Mouse (Mus musculus): Measurements from ENCODE around the gene Chd9. TPM values are rescaled to one million over a fixed set of nuclear protein-coding genes. Genes with fewer than 3 reads are reported as not detected.

Gene Chd9
- polyA plus RNA-seq, 1 experiment: 1.4 TPM

DNA sequence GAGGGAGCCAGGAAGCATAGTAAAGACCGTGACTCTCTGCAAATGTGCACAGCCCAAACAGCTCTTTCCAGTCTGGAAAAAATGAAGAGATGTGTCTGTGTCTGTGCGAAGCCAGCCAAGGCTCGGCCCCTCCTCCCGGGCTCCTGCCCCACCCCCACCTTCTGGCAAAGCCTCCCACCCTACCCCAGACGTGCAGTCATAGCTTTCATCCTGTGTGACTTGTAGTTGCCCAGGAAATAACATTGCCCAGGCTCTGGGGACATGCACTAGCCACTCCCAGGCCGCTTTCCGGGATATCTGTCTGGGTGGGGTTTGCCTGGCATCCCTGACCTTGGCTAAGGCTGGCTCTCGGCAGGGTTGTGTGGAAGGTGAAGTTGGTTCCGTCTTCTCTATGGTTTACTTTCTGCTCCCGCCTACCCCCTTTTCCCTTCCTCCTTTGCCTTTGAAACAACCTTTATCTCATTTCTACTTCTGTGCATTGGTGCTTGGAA lies 26.6 kb downstream of the Chd9 start:
- no peak for TF ChIP-seq GATA1 (IDR thresholded peaks at IDR 0.05; ENCODE audit: low read length)

DNA sequence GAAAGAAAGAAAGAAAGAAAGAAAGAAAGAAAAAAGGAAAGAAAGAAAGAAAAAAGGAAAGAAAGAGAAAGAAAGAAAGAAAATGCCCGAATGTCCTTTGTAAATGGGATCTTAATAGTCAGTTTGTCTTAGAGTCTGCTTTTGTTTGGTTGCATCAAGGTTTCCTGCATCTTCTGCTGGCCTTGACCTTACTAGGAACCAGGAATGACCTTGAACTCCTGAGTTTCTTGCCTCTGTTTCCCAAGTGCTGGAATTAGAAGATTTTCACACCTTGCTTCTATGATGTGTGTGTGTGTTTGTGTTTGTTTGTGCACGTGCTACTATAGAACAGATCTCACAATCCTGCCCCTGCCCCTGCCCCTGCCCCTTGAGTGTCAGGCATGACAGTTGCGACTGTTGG lies 28.0 kb downstream of the Chd9 start:
- TF ChIP-seq GATA1 (IDR thresholded peaks at IDR 0.05; ENCODE audit: low read length): no peak

DNA sequence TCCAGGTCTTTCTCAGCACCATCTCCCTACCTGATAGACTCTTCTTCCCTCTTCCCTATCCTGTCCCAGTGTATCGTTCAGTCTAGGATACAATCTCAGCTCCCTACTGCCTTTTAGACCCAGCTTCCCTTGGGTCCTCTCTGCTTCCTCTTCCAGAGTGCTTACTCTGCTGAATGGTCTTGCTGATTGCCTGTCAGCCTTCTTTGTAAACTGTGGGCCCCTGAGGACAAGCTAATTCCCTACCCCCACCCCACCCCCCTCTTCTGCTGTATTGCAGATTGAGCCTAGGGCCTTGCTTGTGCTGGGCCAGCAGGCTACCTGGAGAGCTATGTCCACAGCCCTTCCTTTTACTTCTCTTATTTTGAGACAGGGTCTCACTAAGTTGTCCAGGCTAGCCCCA lies 28.8 kb downstream of the Chd9 start:
- TF ChIP-seq GATA1 (IDR thresholded peaks at IDR 0.05; ENCODE audit: low read length): no peak

DNA sequence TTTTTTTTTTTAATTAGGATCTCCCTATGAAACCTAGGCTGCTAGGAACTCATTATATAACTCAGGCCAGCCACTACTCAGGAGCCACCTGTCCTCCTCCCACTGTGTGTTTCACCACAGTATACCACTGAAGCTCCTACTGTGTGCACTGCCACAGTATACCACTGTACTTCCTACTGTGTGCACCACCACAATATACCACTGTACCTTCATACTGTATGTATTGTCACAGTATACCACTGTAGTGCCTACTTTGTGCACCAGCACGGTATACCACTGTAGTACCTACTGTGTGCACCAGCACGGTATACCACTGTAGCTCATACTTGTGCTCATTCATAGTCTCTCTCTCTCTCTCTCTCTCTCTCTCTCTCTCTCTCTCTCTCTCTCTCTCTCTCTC lies 29.9 kb downstream of the Chd9 start:
- TF ChIP-seq GATA1 (IDR thresholded peaks at IDR 0.05; ENCODE audit: low read length): no peak

DNA sequence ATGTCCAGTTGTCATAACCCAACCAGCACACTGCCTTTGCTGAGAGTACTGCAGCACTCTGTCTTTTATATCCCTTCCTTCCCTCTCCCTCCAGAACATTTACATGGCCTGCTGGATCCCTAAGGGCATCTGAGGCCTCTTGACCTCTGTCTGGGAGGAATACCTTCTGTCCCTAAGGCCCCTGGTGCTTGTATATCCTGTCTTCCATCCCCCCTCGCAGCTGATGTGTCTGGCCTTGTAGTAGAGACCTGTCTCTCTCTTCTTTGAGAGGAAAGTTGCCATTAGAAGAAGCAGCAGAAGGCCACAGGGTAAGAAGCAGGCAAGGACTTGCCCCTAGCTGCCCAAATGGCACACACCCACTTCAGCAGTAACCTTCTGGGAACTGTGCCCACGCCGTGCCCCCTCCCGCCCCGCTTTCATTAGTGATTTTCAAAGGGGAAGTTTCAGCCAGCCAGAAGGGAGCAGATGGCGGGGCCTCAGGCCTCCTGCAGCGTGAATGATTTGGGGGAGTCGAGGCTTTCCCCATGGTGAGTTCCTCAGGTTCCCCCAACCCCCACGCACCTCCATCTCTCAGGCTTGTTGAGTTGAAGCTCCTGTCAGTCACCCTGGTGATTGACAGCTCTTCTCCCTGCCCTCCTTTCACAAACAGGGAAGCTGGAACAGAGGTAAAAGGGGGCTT lies 33.3 kb downstream of the Chd9 start:
- no peak for TF ChIP-seq GATA1 (IDR thresholded peaks at IDR 0.05; ENCODE audit: low read length)

DNA sequence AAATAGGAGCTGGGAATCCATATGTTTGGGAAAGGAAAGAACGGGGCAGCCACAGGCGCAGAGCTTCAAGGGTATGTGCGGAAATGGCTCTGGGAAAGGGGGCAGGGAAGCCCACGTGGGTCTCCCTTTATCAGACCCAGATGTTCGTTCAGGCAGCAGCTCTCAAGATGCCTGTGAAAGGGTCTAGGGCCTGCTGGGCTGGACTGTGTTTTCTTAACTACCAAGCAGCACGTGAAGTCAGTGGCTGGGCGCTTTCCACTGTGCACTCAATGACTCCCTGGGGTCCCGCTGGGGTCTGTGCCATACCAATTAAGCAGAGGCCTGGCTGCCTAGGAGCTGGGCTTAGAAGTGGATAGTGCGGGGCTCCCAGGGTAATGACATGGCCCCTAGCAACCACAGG lies 33.9 kb downstream of the Chd9 start:
- TF ChIP-seq GATA1 (IDR thresholded peaks at IDR 0.05; ENCODE audit: low read length): no peak

DNA sequence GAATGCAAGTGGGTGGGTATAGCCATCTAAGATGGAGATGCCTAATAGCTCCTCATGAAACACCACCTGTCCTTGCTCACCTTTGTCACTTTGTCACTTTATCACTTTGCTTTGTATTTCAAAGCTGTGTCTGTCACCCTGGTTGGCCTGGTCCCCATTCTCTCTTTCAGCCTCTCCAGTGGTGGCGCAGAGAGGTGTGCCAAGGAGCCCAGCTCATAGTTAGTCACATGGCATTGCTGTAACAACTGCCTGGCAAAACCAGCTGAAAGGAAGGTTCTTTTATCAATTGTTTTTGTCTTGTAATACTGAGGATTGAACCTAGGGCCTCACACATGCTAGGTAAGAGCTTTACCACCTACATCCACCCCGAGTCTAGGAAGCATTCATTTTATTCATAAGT lies 38.9 kb downstream of the Chd9 start:
- no peak for TF ChIP-seq GATA1 (IDR thresholded peaks at IDR 0.05; ENCODE audit: low read length)

DNA sequence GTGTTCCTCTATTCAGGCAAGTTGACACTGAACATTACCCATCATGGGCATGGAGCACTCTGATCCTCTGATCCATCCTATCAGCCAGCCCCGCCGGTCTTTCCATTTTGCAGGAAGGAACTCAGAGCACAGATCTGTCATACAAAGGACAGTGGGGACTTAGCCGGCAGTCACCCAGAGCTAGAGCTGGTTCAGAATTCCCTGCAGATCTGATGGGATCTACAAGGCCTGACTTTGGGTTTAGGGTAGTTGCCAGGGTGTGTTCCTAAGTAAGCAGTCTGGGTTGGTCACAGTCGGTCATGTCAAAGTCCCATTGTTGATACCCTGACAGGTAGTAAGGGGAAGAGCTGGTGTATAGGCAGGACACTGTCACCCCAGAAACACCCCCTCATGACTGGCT lies 39.8 kb downstream of the Chd9 start:
- no peak for TF ChIP-seq GATA1 (IDR thresholded peaks at IDR 0.05; ENCODE audit: low read length)

DNA sequence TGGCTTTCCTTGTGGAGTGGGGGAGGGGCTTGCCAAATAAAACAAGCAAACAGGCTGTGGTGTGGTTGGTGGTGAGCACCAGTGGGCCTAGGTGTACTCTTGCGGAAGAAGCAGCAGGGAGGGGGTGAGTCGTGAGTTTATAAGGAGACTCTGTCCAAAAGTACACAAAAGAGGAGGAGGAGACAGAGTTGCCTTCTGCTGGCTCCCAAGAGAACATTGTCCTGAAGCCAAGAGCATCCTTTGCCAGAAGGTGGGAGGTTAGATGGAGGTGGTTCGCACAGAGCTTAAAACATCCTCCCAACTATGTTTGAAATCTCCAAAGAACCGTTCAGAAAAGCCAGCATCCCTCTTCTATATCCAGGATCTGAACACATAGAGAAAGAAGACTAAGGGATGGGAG lies 40.2 kb downstream of the Chd9 start:
- TF ChIP-seq GATA1 (IDR thresholded peaks at IDR 0.05; ENCODE audit: low read length): no peak

DNA sequence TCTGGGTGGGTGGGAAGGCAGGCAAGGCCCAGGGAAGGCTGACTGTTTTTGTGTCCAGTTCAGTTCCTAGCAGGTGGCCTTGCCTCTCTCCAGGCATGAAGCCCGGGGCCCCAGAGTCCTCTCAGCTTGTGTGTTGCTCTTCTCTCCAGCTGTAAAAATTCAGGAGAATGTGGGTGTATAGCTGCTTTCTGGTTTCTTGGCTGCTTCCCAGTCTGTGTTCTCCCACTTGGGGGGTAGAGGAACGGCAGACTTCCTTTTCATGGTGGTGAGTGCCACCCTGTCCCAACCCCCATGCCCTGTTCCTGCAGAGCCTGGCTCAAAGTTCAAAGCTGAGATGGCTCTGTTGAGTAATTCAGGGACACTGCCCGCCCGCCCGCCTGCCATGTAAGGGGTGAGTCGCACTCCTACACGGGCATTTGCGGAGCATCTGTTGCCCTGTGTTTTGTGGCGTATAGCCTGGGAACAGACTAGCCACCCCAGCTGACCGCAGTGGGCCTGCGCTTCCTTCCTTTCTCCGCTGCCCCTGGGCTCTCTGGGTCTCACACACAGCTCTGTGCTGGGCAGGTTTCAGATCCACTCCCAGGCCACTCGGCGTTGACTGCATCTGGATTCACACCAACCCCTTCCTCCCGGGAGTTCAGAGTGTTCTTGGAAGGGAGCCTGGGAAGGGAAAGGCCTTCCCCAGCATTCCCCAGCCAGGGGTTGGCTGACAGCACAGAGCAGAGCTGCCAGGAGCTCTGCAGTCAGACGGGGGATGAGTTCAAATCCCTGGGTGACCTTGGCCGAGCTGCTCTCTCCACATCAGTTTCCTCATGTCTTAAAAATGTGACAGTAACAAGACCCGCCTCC lies 41.1 kb downstream of the Chd9 start:
- TF ChIP-seq GATA1 (IDR thresholded peaks at IDR 0.05; ENCODE audit: low read length): no peak

DNA sequence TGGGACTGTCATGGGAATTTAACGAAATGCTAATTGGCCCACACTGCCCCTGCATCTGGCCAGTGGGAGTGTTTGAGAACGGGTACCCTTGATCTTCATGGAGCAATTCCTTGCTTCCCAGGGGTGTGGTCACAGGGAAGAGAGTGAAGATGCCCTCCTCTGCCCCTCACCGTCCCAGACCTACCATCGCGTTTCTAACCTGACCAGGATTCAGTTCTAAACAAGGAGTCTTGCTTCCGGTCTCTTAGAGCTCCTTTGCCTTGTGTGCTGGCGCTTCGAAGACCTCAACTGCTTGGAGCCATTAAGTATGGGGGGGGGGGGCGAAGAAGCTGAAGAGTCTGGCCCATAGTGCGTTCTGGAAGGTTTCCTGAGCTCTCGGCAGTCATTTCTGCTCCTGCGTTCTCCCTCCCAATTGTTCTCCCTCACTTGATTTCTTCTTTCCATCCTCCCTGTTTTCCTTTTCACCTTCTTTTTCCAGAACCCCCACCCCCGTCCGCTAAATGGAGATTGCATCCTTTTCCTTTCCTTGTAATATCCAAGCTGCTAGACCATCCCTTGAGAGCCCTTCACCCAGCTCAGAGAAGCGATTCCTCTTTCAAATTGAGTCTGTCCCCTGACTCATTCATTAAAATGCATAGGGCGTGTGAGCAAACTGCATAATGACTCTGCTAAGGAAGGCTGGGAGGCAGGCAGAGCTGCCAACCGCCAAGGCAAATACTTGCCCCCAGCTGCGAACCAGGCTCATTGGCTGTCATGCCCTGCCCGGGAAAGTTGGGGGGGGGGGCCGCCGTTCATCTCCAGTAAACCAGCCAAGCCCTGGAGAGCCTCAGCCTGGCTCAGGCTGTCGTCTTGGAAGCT lies 42.0 kb downstream of the Chd9 start:
- no peak for TF ChIP-seq GATA1 (IDR thresholded peaks at IDR 0.05; ENCODE audit: low read length)

DNA sequence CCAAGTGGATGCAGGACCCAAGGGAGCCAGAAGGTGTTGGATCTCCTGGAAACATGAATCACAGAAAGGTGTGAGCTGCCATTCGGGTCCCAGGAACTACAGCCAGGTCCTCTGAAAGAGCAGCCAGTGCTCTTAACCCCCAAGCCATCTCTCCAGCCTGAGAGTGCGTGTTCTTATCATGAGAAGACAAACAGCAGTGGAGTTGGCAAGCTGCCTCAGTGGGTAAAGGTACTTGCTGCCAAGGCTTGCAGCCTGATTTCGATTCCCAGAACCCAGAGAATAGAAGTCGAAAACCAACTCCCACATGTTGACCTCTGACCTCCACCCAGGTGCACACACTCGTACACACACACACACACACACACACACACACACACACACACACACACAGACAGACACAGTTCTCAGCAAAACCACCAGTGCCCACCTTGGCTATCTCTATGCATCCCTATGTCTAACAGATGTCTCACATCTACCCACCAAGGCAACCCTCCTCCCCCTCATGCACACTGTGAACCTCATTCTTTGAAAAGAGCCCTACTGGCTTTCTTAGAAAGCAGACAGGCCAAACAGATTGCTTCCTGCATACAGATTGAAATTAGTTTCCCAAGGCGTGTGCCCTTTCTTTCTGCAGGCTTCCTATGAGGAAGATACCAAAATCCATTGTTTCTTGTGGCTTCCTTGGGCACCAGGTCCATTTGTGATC lies 43.4 kb downstream of the Chd9 start:
- TF ChIP-seq GATA1 (IDR thresholded peaks at IDR 0.05; ENCODE audit: low read length): no peak

DNA sequence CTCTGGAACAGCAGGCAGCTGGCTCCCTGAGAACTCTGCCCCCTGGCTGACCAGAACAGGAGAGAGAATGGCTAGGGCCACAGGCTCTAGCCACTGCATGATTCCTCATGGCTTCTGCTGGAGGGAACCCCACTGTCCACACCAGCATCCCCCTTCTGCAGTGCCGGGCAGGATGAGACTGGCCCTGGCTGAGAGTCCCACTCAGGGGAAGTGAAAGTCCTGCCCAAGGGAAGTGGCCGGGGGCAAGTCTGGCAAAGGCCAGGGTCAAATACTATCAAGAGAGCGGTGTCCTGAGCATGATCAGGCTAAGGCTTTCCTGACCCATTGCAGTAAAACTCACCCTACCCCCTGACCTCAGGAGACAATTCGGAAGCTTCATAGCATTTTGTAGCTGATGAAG lies 44.9 kb downstream of the Chd9 start:
- no peak for TF ChIP-seq GATA1 (IDR thresholded peaks at IDR 0.05; ENCODE audit: low read length)

DNA sequence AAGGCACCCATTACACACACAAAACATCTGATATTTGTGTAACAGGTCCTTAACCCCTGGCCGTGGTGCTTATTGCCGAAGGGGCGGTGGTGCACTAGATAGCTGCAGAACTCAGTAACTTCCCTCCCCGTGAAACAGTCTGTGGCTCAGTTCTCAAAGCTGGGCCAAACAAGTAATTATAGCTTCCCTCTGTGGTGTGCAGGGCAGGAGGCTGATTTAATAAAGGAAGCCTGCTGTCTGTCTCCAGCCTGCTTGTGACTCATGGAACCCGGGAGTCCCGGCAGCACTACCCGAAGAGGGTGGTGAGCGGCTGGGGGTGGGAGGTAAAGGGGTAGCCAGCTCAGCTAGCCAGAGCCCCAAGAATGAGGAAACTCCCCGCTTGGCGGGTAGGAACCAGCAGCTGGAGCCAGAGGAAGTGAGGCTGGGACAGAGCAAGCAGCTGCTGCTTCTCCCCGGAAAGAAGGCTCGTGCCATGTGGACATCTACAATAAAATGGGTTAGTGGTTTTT lies 48.1 kb downstream of the Chd9 start:
- no peak for TF ChIP-seq GATA1 (IDR thresholded peaks at IDR 0.05; ENCODE audit: low read length)
